Mouse (Mus musculus): ENCODE measurements around the gene Ms4a10.

- no peak for TF ChIP-seq CTCF (IDR thresholded peaks at IDR 0.05; ENCODE audit: borderline replicate concordance, insufficient read depth, low read length)
- no peak for TF ChIP-seq POLR2A (IDR thresholded peaks at IDR 0.05; ENCODE audit: low read depth, low read length)
Observed at GRCm38 (mm10) chr19:10920532-10920931, 53.9 kb downstream of the Ms4a10 start, which contains the start of gene Zp1.

All from embryonic fibroblast, embryonic 13.5 days (primary cell).